Mouse (Mus musculus): ENCODE data around the gene Grin1. TPM values are rescaled to one million over a fixed set of nuclear protein-coding genes. Genes with fewer than 3 reads are reported as not detected.
A peak's percentile ranks its signal among the peaks of the same experiment; 100 is the strongest.

The Grin1 gene
- total and polyA plus RNA-seq, 3 experiments: 0.07 TPM; not detected in 2

DNA sequence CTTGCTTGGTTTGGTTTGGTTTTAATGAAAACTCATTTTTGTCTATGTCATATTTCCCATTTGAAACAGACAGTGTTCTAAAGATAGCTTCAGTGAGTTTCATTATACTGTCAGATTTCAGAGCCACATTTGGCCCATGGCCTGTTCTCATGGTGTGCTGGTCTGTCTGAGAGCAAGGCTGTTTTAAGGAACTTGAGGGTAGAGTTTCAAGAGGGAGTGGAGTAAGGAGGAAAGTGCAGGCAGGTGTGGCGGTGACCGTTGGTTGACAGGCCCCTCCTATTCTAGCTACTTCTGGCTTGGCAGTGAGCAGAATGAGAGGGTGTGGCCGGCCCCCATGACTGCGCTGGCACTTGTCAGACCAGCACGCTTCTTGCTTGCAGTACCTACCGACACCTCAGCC, 19.3 kb upstream of the Grin1 start:
- no peaks in the 10 kb centered on the region for H3K27me3 ChIP-seq (ENCODE audit: control insufficient read depth in 1 of 2, insufficient read depth in 2 of 2, low read length in 2 of 2)

DNA sequence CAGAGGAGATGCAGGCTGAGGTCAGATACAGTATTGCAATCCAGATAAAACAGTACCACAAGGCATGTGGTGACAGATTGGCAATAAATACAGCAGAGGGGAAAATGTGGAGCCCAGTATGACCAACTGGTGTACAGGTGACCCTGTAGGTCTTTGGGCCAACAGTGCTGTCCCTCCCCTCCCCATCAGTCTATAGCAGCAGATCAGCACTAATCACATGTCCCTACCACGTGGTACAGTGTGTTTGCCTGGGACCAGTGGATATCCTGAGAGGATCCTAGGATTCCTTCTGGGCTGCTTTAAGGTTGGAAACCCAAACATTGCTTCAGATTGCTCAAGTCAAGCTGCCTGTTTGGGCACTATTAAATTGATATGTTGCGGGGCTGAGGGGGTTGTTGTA, 14.6 kb upstream of the Grin1 start:
- Histone ChIP-seq H3K4me3 (ENCODE audit: control insufficient read depth in 1 of 2, insufficient read depth in 1 of 2, low read depth in 2 of 2, low read length in 2 of 2) (peak overlapping the region; percentile 72 to 86), H3K9me3 (replicated peaks; ENCODE audit: insufficient read depth, low read length) (no peaks in the 10 kb centered on the region), H3K4me1 (ENCODE audit: control insufficient read depth in 1 of 2, insufficient read depth in 2 of 2, low read length in 2 of 2) (peaks cover 3 to 15% of the 10 kb centered on the region in 2 experiments; a peak in 3 of 4 replicates), H3K36me3 (ENCODE audit: control insufficient read depth in 1 of 2, insufficient read depth in 2 of 2, low read length in 2 of 2) (peaks cover 8 to 15% of the 10 kb centered on the region in 2 experiments), H3K79me2 (ENCODE audit: control insufficient read depth, insufficient read depth, low read length, poor library complexity) (peaks cover 22% of the 10 kb centered on the region), H3K9ac (ENCODE audit: control insufficient read depth, low read depth, low read length, poor library complexity, severe bottlenecking) (peak overlapping the region; percentile 86), H3K27me3 (ENCODE audit: control insufficient read depth in 1 of 2, insufficient read depth in 2 of 2, low read length in 2 of 2) (no peaks in the 10 kb centered on the region), H3K27ac (ENCODE audit: control insufficient read depth, low read depth, low read length) (no peak overlapping the region)
- no peak for DNase-seq (ENCODE audit: low read depth, low spot score)
- TF ChIP-seq JUND (IDR thresholded peaks at IDR 0.05; ENCODE audit: low read depth, low read length) (no peak), MAX (IDR thresholded peaks at IDR 0.05; ENCODE audit: low read length) (0 out of 2 replicates have a peak, but pooled peaks have one; percentile 24), USF1 (IDR thresholded peaks at IDR 0.05; ENCODE audit: low read depth, low read length) (peak; percentile 34; the same call in 1 of the 2 replicates)

More for the DNA sequence above, 19.3 kb upstream of the Grin1 start:
- no peak for DNase-seq (ENCODE audit: low read depth, low spot score)
- no peaks in the 10 kb centered on the region for H3K9me3 ChIP-seq (replicated peaks; ENCODE audit: insufficient read depth, low read length)
- peaks cover 10 to 13% of the 10 kb centered on the region in 2 experiments for H3K36me3 ChIP-seq (ENCODE audit: control insufficient read depth in 1 of 2, insufficient read depth in 2 of 2, low read length in 2 of 2)
- TF ChIP-seq RCOR1 (IDR thresholded peaks at IDR 0.05; ENCODE audit: low read depth, low read length) (no peak), ELF1 (IDR thresholded peaks at IDR 0.05; ENCODE audit: low read depth, low read length) (no peak), ZMIZ1 (IDR thresholded peaks at IDR 0.05; ENCODE audit: low read depth, low read length) (no peak), BHLHE40 (IDR thresholded peaks at IDR 0.05; ENCODE audit: borderline replicate concordance, low read depth, low read length) (no peak), CTCF (IDR thresholded peaks at IDR 0.05 in 2 of 3, conservative IDR thresholded peaks at IDR 0.05 in 1 of 3; ENCODE audit: control insufficient read depth in 1 of 3, insufficient read depth in 1 of 3, low read depth in 2 of 3, low read length in 3 of 3, poor library complexity in 1 of 3, severe bottlenecking in 1 of 3) (no peak), GABPA (IDR thresholded peaks at IDR 0.05; ENCODE audit: low read depth, low read length) (no peak), KAT2A (conservative IDR thresholded peaks at IDR 0.05; ENCODE audit: low read depth, low read length) (no peak), TBP (IDR thresholded peaks at IDR 0.05; ENCODE audit: low read depth, low read length) (no peak), MXI1 (IDR thresholded peaks at IDR 0.05; ENCODE audit: low read depth, low read length) (no peak), SMC3 (IDR thresholded peaks at IDR 0.05; ENCODE audit: low read depth, low read length) (no peak), CHD1 (IDR thresholded peaks at IDR 0.05; ENCODE audit: low read depth, low read length) (no peak), EP300 (IDR thresholded peaks at IDR 0.05; ENCODE audit: low read depth in 1 of 2, low read length in 2 of 2) (no peak)
- H3K4me1 ChIP-seq (ENCODE audit: control insufficient read depth in 1 of 2, insufficient read depth in 2 of 2, low read length in 2 of 2): peaks cover 1 to 9% of the 10 kb centered on the region in 2 experiments; a peak in 3 of 4 replicates
- H3K9ac ChIP-seq (ENCODE audit: control insufficient read depth, low read depth, low read length, poor library complexity, severe bottlenecking): no peak overlapping the region
- H3K79me2 ChIP-seq (ENCODE audit: control insufficient read depth, insufficient read depth, low read length, poor library complexity): peaks cover 10% of the 10 kb centered on the region
- no peak overlapping the region for H3K27ac ChIP-seq (ENCODE audit: control insufficient read depth, low read depth, low read length)
- no peak overlapping the region for H3K4me3 ChIP-seq (ENCODE audit: control insufficient read depth in 1 of 2, insufficient read depth in 1 of 2, low read depth in 2 of 2, low read length in 2 of 2)

Data from MEL (cell line).